Comparison of ENCODE assay signal across 18 mouse cellular contexts in the genomic region with DNA sequence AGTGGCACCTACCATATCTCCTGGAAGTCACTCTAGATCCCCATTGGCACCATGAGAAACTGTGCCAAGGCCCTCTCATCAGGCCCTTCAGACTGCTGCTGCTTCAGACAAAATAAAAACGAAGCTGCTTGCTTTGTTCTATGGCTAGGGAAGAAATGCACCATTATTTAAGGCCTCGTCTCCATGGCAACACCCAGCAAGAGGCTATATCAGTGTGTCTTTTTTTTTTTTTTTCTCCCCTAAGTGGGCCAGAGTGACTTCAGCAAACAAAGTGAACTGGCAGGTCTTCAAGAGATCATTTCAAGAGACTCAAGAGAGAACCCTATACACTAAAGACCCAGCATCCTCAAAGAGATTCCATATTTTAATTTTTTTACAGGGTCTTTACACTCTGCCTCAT.
A peak's percentile ranks its signal among the peaks of the same experiment; 100 is the strongest.
DNase-seq lines count a peak whose midpoint lies in the region; ATAC-seq lines count a peak whose summit lies in the region.
"Had no signal": no experiment of that assay in that cellular context is flagged by ENCODE, and none has a peak within 500 bp of the region (broad histone marks: within the 10 kb centered on the region; RNA-seq: fewer than 3 reads in every experiment).

No protein-coding gene starts in this region.

- no peaks in the 10 kb centered on the region for H3K9me3 ChIP-seq in forebrain, embryonic 10.5 days
- no peaks in the 10 kb centered on the region for H3K9me3 ChIP-seq in forebrain, embryonic 16.5 days (ENCODE audit: control insufficient read depth, low read length)
- H3K9me3 ChIP-seq in hindbrain, embryonic 16.5 days (ENCODE audit: control insufficient read depth, low read length), result no peaks in the 10 kb centered on the region
- no peaks in the 10 kb centered on the region for H3K9me3 ChIP-seq in neural tube, embryonic 15.5 days (replicated peaks)
- H3K9me3 ChIP-seq in kidney, embryonic 14.5 days (ENCODE audit: control insufficient read depth, low read length), result no peaks in the 10 kb centered on the region
- H3K9me3 ChIP-seq: heart, embryonic 12.5 days; liver, embryonic 12.5 days had no signal

- no peak overlapping the region for H3K9ac ChIP-seq in forebrain, embryonic 16.5 days (replicated peaks; ENCODE audit: low read depth, low read length)
- no peak overlapping the region for H3K9ac ChIP-seq in hindbrain, embryonic 16.5 days (ENCODE audit: low read depth, low read length)
- H3K9ac ChIP-seq in neural tube, embryonic 15.5 days (replicated peaks), result no peak overlapping the region
- no peak overlapping the region for H3K9ac ChIP-seq in kidney, embryonic 14.5 days (ENCODE audit: low read depth, low read length)
- H3K9ac ChIP-seq: heart, embryonic 12.5 days; liver, embryonic 12.5 days had no signal

- peaks cover 10% of the 10 kb centered on the region; the same call in 1 of the 2 replicates for H3K4me1 ChIP-seq in forebrain, embryonic 10.5 days
- H3K4me1 ChIP-seq in forebrain, embryonic 16.5 days (replicated peaks; ENCODE audit: control insufficient read depth, insufficient read depth, low read length), result no peaks in the 10 kb centered on the region; the same call in 1 of the 2 replicates
- H3K4me1 ChIP-seq in hindbrain, embryonic 16.5 days (ENCODE audit: control insufficient read depth, insufficient read depth, low read depth, low read length), result peaks cover 2% of the 10 kb centered on the region; the same call in 1 of the 2 replicates
- peaks cover 4% of the 10 kb centered on the region for H3K4me1 ChIP-seq in neural tube, embryonic 15.5 days
- H3K4me1 ChIP-seq in kidney, embryonic 14.5 days (ENCODE audit: control insufficient read depth, insufficient read depth, low read length), result no peaks in the 10 kb centered on the region
- H3K4me1 ChIP-seq: heart, embryonic 12.5 days; liver, embryonic 12.5 days had no signal

- H3K27ac ChIP-seq in forebrain, embryonic 10.5 days, result no peak overlapping the region
- no peak overlapping the region for H3K27ac ChIP-seq in forebrain, embryonic 16.5 days (ENCODE audit: low read length)
- H3K27ac ChIP-seq in hindbrain, embryonic 16.5 days (ENCODE audit: low read depth, low read length), result no peak overlapping the region
- H3K27ac ChIP-seq in neural tube, embryonic 15.5 days (replicated peaks), result 0 out of 2 replicates have a peak overlapping the region, but pooled peaks have one; percentile 18
- H3K27ac ChIP-seq in kidney, embryonic 14.5 days (ENCODE audit: low read depth, low read length), result no peak overlapping the region
- H3K27ac ChIP-seq: liver, embryonic 12.5 days had no signal

- no peaks in the 10 kb centered on the region for H3K27me3 ChIP-seq in forebrain, embryonic 10.5 days (ENCODE audit: poor library complexity, severe bottlenecking)
- H3K27me3 ChIP-seq in forebrain, embryonic 16.5 days (replicated peaks; ENCODE audit: control insufficient read depth, insufficient read depth, low read length), result no peaks in the 10 kb centered on the region
- no peaks in the 10 kb centered on the region for H3K27me3 ChIP-seq in hindbrain, embryonic 16.5 days (replicated peaks; ENCODE audit: control insufficient read depth, insufficient read depth, low read length)
- no peaks in the 10 kb centered on the region for H3K27me3 ChIP-seq in neural tube, embryonic 15.5 days (replicated peaks)
- H3K27me3 ChIP-seq in kidney, embryonic 14.5 days (ENCODE audit: control insufficient read depth, insufficient read depth, low read length), result no peaks in the 10 kb centered on the region
- H3K27me3 ChIP-seq: heart, embryonic 12.5 days; liver, embryonic 12.5 days; Patski had no signal

- no peaks in the 10 kb centered on the region for H3K36me3 ChIP-seq in forebrain, embryonic 10.5 days (replicated peaks)
- no peaks in the 10 kb centered on the region for H3K36me3 ChIP-seq in forebrain, embryonic 16.5 days (ENCODE audit: control insufficient read depth, insufficient read depth)
- H3K36me3 ChIP-seq in hindbrain, embryonic 16.5 days (ENCODE audit: control insufficient read depth, insufficient read depth, low read length), result no peaks in the 10 kb centered on the region
- H3K36me3 ChIP-seq in neural tube, embryonic 15.5 days, result no peaks in the 10 kb centered on the region
- no peaks in the 10 kb centered on the region for H3K36me3 ChIP-seq in kidney, embryonic 14.5 days (ENCODE audit: control insufficient read depth, insufficient read depth, low read length)
- H3K36me3 ChIP-seq: heart, embryonic 12.5 days; liver, embryonic 12.5 days had no signal

- DNase-seq in forebrain, embryonic 10.5 days (ENCODE audit: extremely low spot score, low spot score), result peak; percentile 17
- peak; percentile 10 for DNase-seq in right cerebral cortex, postnatal 14 days
- no peak for DNase-seq in right cerebral cortex, postnatal 36 days (ENCODE audit: low spot score in 2 of 2)
- DNase-seq: cerebellum, adult 8-10 months; gastrocnemius, postnatal 36 days; heart, postnatal 4 days; left cerebral cortex, postnatal 4 days; lung, postnatal 4 days; thymus, postnatal 4 days had no signal

- WGBS in forebrain, embryonic 10.5 days, result 44% methylated on average over 2 of the region's 2 CpGs
- 43% methylated on average over 2 of the region's 2 CpGs for WGBS in forebrain, embryonic 16.5 days
- 21% methylated on average over 2 of the region's 2 CpGs for WGBS in hindbrain, embryonic 16.5 days
- WGBS in neural tube, embryonic 15.5 days, result 25% methylated on average over 2 of the region's 2 CpGs
- WGBS in kidney, embryonic 14.5 days, result 69% methylated on average over 2 of the region's 2 CpGs

- H3K4me3 ChIP-seq in forebrain, embryonic 10.5 days, result no peak overlapping the region
- no peak overlapping the region for H3K4me3 ChIP-seq in forebrain, embryonic 16.5 days (replicated peaks; ENCODE audit: low read length)
- H3K4me3 ChIP-seq in hindbrain, embryonic 16.5 days (ENCODE audit: low read length), result no peak overlapping the region
- no peak overlapping the region for H3K4me3 ChIP-seq in neural tube, embryonic 15.5 days (replicated peaks)
- H3K4me3 ChIP-seq in kidney, embryonic 14.5 days (ENCODE audit: low read length), result no peak overlapping the region
- H3K4me3 ChIP-seq: erythroblast, embryonic 14.5 days; heart, embryonic 12.5 days; liver, embryonic 12.5 days had no signal

- ATAC-seq in forebrain, embryonic 16.5 days, result no peak
- peak; percentile 60 for ATAC-seq in hindbrain, embryonic 16.5 days
- ATAC-seq in neural tube, embryonic 15.5 days (ENCODE audit: low FRiP score), result peak; percentile 45; the same call in 1 of the 2 replicates
- ATAC-seq in erythroid progenitor cell, adult 5-6 weeks (replicated peaks; ENCODE audit: low FRiP score, poor library complexity, severe bottlenecking), result no peak
- ATAC-seq in kidney, embryonic 14.5 days (ENCODE audit: low FRiP score, low TSS enrichment), result no peak
- ATAC-seq: liver, embryonic 12.5 days; Patski had no signal

- H3K4me2 ChIP-seq in forebrain, embryonic 16.5 days (ENCODE audit: low read length), result no peak overlapping the region
- no peak overlapping the region for H3K4me2 ChIP-seq in hindbrain, embryonic 16.5 days (ENCODE audit: low read length)
- no peak overlapping the region for H3K4me2 ChIP-seq in neural tube, embryonic 15.5 days
- no peak overlapping the region for H3K4me2 ChIP-seq in kidney, embryonic 14.5 days (replicated peaks; ENCODE audit: low read depth, low read length)
- H3K4me2 ChIP-seq: heart, embryonic 12.5 days; liver, embryonic 12.5 days had no signal

Comparison
In these comparisons a context has a peak if more than half of its experiments do, and no peak if none do; other contexts are left out.
1. DNase-seq: peak in forebrain, embryonic 10.5 days (single experiment) and right cerebral cortex, postnatal 14 days (single experiment); none in right cerebral cortex, postnatal 36 days (0 of 2).
2. ATAC-seq: peak in hindbrain, embryonic 16.5 days (single experiment) and neural tube, embryonic 15.5 days (single experiment); none in forebrain, embryonic 16.5 days (single experiment), erythroid progenitor cell, adult 5-6 weeks (single experiment) and kidney, embryonic 14.5 days (single experiment).